Mouse (Mus musculus) hindbrain, embryonic 15.5 days (tissue): ENCODE measurements at regions not wholly inside any gene's neighbourhood (a gene's known extent, or its start where the extent isn't known, plus 50 kb on each side); places are given as distances from the start of the nearest gene placed in this dataset.

Experiments used
- ATAC-seq: fragments of 200-750 bp; cut with Nextera tagmentation; 2 replicates; pipeline ENCODE4 v1.8.0; 2017; ENCODE audit warnings: low read depth, moderate number of reproducible peaks, moderate TSS enrichment; ENCODE audit not compliant: low FRiP score
- H3K27ac ChIP-seq: fragments of 300-500 bp; sonication (generic); replicated peaks from 2 replicates; pipeline ENCODE4 v1.5.1; 2015; ENCODE audit warnings: mild to moderate bottlenecking, inconsistent platforms
- H3K27me3 ChIP-seq: fragments of 300-500 bp; sonication (generic); 2 replicates; pipeline ENCODE4 v1.6.1; 2015; ENCODE audit warnings: control low read depth, inconsistent platforms
- H3K36me3 ChIP-seq: fragments of 300-500 bp; sonication (generic); 2 replicates; pipeline ENCODE4 v1.6.1; 2015; ENCODE audit warnings: control low read depth, inconsistent platforms
- H3K4me1 ChIP-seq: fragments of 300-500 bp; sonication (generic); replicated peaks from 2 replicates; pipeline ENCODE4 v1.6.1; 2015; ENCODE audit warnings: control low read depth, inconsistent platforms
- H3K4me2 ChIP-seq: fragments of 300-500 bp; sonication (generic); 2 replicates; pipeline ENCODE4 v1.6.1; 2015; ENCODE audit warnings: moderate library complexity, mild to moderate bottlenecking, inconsistent platforms
- H3K4me3 ChIP-seq: fragments of 300-500 bp; sonication (generic); 2 replicates; pipeline ENCODE4 v1.5.1; 2015; ENCODE audit warnings: mild to moderate bottlenecking, inconsistent platforms
- H3K9ac ChIP-seq: fragments of 300-500 bp; sonication (generic); 2 replicates; pipeline ENCODE4 v1.6.1; 2015; ENCODE audit warnings: inconsistent platforms
- H3K9me3 ChIP-seq: fragments of 300-500 bp; sonication (generic); 2 replicates; pipeline ENCODE4 v1.6.1; 2016; ENCODE audit warnings: control low read depth, inconsistent platforms
- WGBS: fragments of 180-500 bp; shearing (Covaris S2); methylation state at CpG from one replicate; pipeline ENCODE4 v1.1.7; 2015; 5-methylcytosine and 5-hydroxymethylcytosine counted together

DNA sequence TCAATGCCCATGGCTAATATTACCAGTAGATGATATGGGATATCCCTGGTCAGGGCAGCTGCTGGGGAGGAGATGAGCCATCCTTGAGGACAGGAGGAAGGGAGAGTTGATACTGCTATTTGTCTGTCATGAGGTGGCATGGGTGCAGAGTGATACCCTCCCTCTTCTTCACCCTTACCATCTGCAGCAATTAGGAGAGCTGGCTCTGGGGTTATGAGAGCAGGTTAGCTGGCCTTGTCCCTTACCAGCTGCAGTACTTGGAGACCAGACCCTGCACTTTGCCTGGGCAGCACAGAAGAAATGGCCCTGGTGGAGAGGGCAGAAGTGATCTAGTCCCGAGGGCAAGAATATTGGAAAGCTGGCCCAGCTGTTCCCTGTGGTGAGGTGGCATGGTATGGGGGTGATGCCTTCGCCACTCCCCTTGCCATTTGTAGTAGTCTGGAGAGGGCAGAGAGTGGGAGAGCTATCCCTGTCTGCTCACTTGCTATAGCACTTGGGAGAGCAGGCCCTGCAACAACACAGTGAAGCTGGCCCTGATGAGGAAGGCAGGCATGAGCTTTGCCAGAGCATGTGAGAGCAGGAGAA lies 73.6 kb upstream of the Ppp6c start:
- H3K9ac ChIP-seq = no peak overlapping the region
- no peak overlapping the region for H3K4me3 ChIP-seq
- no peak overlapping the region for H3K4me2 ChIP-seq
- H3K9me3 ChIP-seq = no peaks in the 10 kb centered on the region
- no peak for ATAC-seq
- 80% methylated on average over 2 of the region's 2 CpGs for WGBS
- H3K4me1 ChIP-seq = no peaks in the 10 kb centered on the region
- H3K36me3 ChIP-seq = no peaks in the 10 kb centered on the region
- no peak overlapping the region for H3K27ac ChIP-seq
- H3K27me3 ChIP-seq = no peaks in the 10 kb centered on the region

- Histone ChIP-seq H3K36me3 (no peaks in the 10 kb centered on the region), H3K4me2 (no peak overlapping the region), H3K27me3 (no peaks in the 10 kb centered on the region), H3K9me3 (no peaks in the 10 kb centered on the region), H3K4me3 (no peak overlapping the region), H3K4me1 (no peaks in the 10 kb centered on the region), H3K27ac (no peak overlapping the region), H3K9ac (no peak overlapping the region)
- no peak for ATAC-seq
- 90% methylated on average over 1 of the region's 1 CpGs for WGBS
These were observed 73.0 kb upstream of the Ppp6c start for GRCm38 (mm10) chr2:39299290-39299689.

GRCm38 (mm10) chr2:39295435-39295834 lies 69.2 kb upstream of the Ppp6c start:
- H3K4me2 ChIP-seq = no peak overlapping the region
- no peak overlapping the region for H3K4me3 ChIP-seq
- no peaks in the 10 kb centered on the region for H3K36me3 ChIP-seq
- 92% methylated on average over 1 of the region's 1 CpGs for WGBS
- H3K4me1 ChIP-seq = no peaks in the 10 kb centered on the region
- ATAC-seq = no peak
- H3K9ac ChIP-seq = no peak overlapping the region
- no peaks in the 10 kb centered on the region for H3K9me3 ChIP-seq
- no peak overlapping the region for H3K27ac ChIP-seq
- H3K27me3 ChIP-seq = no peaks in the 10 kb centered on the region

DNA sequence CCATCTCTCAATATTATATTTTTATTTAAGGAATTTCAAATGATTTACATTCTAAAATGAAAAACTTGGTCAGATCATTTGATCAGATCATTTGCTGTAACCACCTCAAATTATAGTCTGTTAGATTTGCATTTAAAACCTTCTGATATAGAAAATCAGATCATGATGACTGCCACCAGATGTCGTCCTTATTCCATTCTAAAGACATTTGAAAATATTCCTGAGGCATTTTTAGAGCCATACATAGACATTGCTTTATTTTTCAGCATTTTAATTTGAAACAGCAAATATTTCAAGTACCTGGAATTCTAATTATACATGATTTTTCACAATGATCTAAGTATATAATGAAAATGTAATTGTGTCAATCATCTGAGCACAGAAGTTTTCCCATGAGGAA lies 52.0 kb upstream of the Ppp6c start:
- Histone ChIP-seq H3K27me3 (no peaks in the 10 kb centered on the region), H3K4me2 (no peak overlapping the region), H3K9ac (no peak overlapping the region), H3K9me3 (no peaks in the 10 kb centered on the region), H3K4me3 (no peak overlapping the region), H3K27ac (no peak overlapping the region), H3K4me1 (no peaks in the 10 kb centered on the region), H3K36me3 (no peaks in the 10 kb centered on the region)
- 54% methylated on average over 1 of the region's 1 CpGs for WGBS
- no peak for ATAC-seq
